In the genomic region with DNA sequence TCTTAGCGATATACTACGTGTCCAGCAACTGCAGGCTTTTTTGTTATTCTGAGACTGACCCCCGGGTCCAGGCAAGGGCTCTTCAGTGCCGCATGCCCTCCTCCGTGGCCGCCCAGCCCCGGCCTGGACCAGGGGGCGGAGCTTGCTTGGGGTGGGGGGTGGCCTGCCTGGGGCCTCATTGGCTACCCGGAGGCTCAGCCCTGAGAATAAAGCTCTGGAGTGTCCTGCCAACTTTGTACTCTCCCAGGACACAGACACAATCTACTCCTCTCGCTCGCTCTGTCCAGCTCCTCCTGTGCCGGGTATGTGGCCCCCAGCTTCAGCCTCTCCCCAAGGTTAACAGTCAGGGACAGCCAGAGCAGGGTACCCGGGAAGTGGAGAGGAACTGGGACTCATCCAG, we compare ENCODE assay signal across 23 mouse cellular contexts. TPM values are rescaled to one million over a fixed set of nuclear protein-coding genes. Genes with fewer than 3 reads are reported as not detected.
DNase-seq lines count a peak whose midpoint lies in the region; ATAC-seq and TF ChIP-seq lines count a peak whose summit lies in the region.
"Had no signal": no experiment of that assay in that cellular context is flagged by ENCODE, and none has a peak within 500 bp of the region (broad histone marks: within the 10 kb centered on the region; RNA-seq: fewer than 3 reads in every experiment).

Sds (plus strand) TSS at position 231 of the 400 bp plus-strand sequence.

- TF ChIP-seq POLR2A in liver, adult 2 months (IDR thresholded peaks at IDR 0.05; ENCODE audit: extremely low read depth, insufficient read depth, low read length): peak; percentile 78
- no peak for TF ChIP-seq POLR2A in ES-Bruce4 (IDR thresholded peaks at IDR 0.05; ENCODE audit: insufficient read depth, low read length)

- H3K27me3 ChIP-seq in embryonic facial prominence, embryonic 15.5 days: 0 out of 2 replicates have a peak, but pooled peaks cover 4% of the 10 kb centered on the region
- H3K27me3 ChIP-seq in embryonic facial prominence, embryonic 10.5 days (replicated peaks; ENCODE audit: low read depth, poor library complexity, severe bottlenecking): peaks cover 16% of the 10 kb centered on the region
- peaks cover 10% of the 10 kb centered on the region for H3K27me3 ChIP-seq in heart, embryonic 14.5 days (ENCODE audit: control insufficient read depth, insufficient read depth, low read length)
- H3K27me3 ChIP-seq in liver, adult 2 months (ENCODE audit: control insufficient read depth, insufficient read depth, low read length): no peaks in the 10 kb centered on the region
- H3K27me3 ChIP-seq in ES-Bruce4 (ENCODE audit: control insufficient read depth, insufficient read depth, low read length, poor library complexity, severe bottlenecking): no peaks in the 10 kb centered on the region

- no peak for TF ChIP-seq EP300 in ES-Bruce4 (IDR thresholded peaks at IDR 0.05; ENCODE audit: insufficient read depth, low read depth, low read length)

- no peak for TF ChIP-seq CTCF in liver, adult 2 months (IDR thresholded peaks at IDR 0.05; ENCODE audit: low read depth, low read length)
- TF ChIP-seq CTCF in ES-Bruce4 (IDR thresholded peaks at IDR 0.05; ENCODE audit: low read depth, low read length): no peak

- no peaks in the 10 kb centered on the region for H3K36me3 ChIP-seq in embryonic facial prominence, embryonic 15.5 days
- H3K36me3 ChIP-seq in embryonic facial prominence, embryonic 10.5 days (replicated peaks): no peaks in the 10 kb centered on the region
- no peaks in the 10 kb centered on the region for H3K36me3 ChIP-seq in heart, embryonic 14.5 days (ENCODE audit: control insufficient read depth, insufficient read depth, low read length)
- no peaks in the 10 kb centered on the region; the same call in 1 of the 2 replicates for H3K36me3 ChIP-seq in liver, adult 2 months (ENCODE audit: control insufficient read depth, insufficient read depth, low read length)
- H3K36me3 ChIP-seq in ES-Bruce4 (ENCODE audit: control insufficient read depth, insufficient read depth, low read length, poor library complexity, severe bottlenecking): no peaks in the 10 kb centered on the region
- H3K36me3 ChIP-seq: embryonic facial prominence, embryonic 13.5 days; forebrain, embryonic 12.5 days; liver, embryonic 15.5 days had no signal

- H3K27ac ChIP-seq in embryonic facial prominence, embryonic 15.5 days (replicated peaks): no peak within 1 kb of the TSS
- H3K27ac ChIP-seq in embryonic facial prominence, embryonic 10.5 days (replicated peaks): no peak within 1 kb of the TSS
- H3K27ac ChIP-seq in heart, embryonic 14.5 days (replicated peaks in 1 of 2; ENCODE audit: control insufficient read depth in 1 of 2, insufficient read depth in 1 of 2, low read depth in 2 of 2, low read length in 2 of 2): no peak within 1 kb of the TSS
- H3K27ac ChIP-seq in liver, adult 2 months (replicated peaks; ENCODE audit: insufficient read depth, low read depth, low read length): peak within 1 kb of the TSS; percentile 91
- H3K27ac ChIP-seq in ES-Bruce4 (ENCODE audit: insufficient read depth, low read length): no peak within 1 kb of the TSS
- H3K27ac ChIP-seq: embryonic facial prominence, embryonic 13.5 days; forebrain, embryonic 12.5 days; liver, embryonic 15.5 days had no signal

- ATAC-seq in embryonic facial prominence, embryonic 15.5 days (ENCODE audit: insufficient number of reproducible peaks, low FRiP score, low TSS enrichment, low read depth): peak; percentile 36; the same call in 1 of the 2 replicates
- ATAC-seq in heart, embryonic 14.5 days (ENCODE audit: insufficient number of reproducible peaks, insufficient read depth, low FRiP score, low read depth): no peak
- ATAC-seq: intestine, postnatal 0 days; Patski had no signal

- 0 out of 2 replicates have a peak within 1 kb of the TSS, but pooled peaks have one; percentile 2 for H3K4me2 ChIP-seq in embryonic facial prominence, embryonic 15.5 days (replicated peaks)
- H3K4me2 ChIP-seq in heart, embryonic 14.5 days (ENCODE audit: low read length): peak within 1 kb of the TSS; percentile 49
- H3K4me2 ChIP-seq: embryonic facial prominence, embryonic 13.5 days; forebrain, embryonic 12.5 days; liver, embryonic 15.5 days had no signal

- no peak within 1 kb of the TSS for H3K4me3 ChIP-seq in embryonic facial prominence, embryonic 15.5 days (replicated peaks)
- no peak within 1 kb of the TSS for H3K4me3 ChIP-seq in embryonic facial prominence, embryonic 10.5 days
- no peak within 1 kb of the TSS for H3K4me3 ChIP-seq in heart, embryonic 14.5 days (ENCODE audit: control insufficient read depth in 1 of 2, insufficient read depth in 1 of 2, low read depth in 1 of 2, low read length in 2 of 2)
- peak within 1 kb of the TSS; percentile 66 for H3K4me3 ChIP-seq in liver, adult 2 months (ENCODE audit: insufficient read depth, low read depth, low read length)
- peak within 1 kb of the TSS; percentile 23; the same call in 1 of the 2 replicates for H3K4me3 ChIP-seq in ES-Bruce4 (ENCODE audit: low read depth, low read length)
- H3K4me3 ChIP-seq: embryonic facial prominence, embryonic 13.5 days; forebrain, embryonic 12.5 days; liver, embryonic 15.5 days had no signal

- H3K79me2 ChIP-seq in liver, adult 2 months (ENCODE audit: control insufficient read depth, insufficient read depth, low read length): no peaks in the 10 kb centered on the region

- H3K4me1 ChIP-seq in embryonic facial prominence, embryonic 15.5 days: no peaks in the 10 kb centered on the region
- H3K4me1 ChIP-seq in embryonic facial prominence, embryonic 10.5 days: peaks cover 11% of the 10 kb centered on the region
- H3K4me1 ChIP-seq in heart, embryonic 14.5 days (ENCODE audit: control insufficient read depth in 2 of 2, insufficient read depth in 2 of 2, low read length in 2 of 2): peaks cover 2 to 4% of the 10 kb centered on the region in 2 experiments; a peak in 2 of 4 replicates
- peaks cover 5% of the 10 kb centered on the region; the same call in 1 of the 2 replicates for H3K4me1 ChIP-seq in liver, adult 2 months (ENCODE audit: control insufficient read depth, insufficient read depth, low read length)
- H3K4me1 ChIP-seq in ES-Bruce4 (ENCODE audit: control insufficient read depth, insufficient read depth, low read length): no peaks in the 10 kb centered on the region
- H3K4me1 ChIP-seq: embryonic facial prominence, embryonic 13.5 days; liver, embryonic 15.5 days had no signal

- WGBS in embryonic facial prominence, embryonic 15.5 days: 14% methylated on average over 13 of the region's 13 CpGs
- WGBS in embryonic facial prominence, embryonic 10.5 days: 14% methylated on average over 13 of the region's 13 CpGs
- 10% methylated on average over 13 of the region's 13 CpGs for WGBS in heart, embryonic 14.5 days
- WGBS in liver, adult 2 months: 21% methylated on average over 13 of the region's 13 CpGs

- no peak within 1 kb of the TSS for H3K9ac ChIP-seq in embryonic facial prominence, embryonic 15.5 days
- H3K9ac ChIP-seq in heart, embryonic 14.5 days (ENCODE audit: low read length): 0 out of 2 replicates have a peak within 1 kb of the TSS, but pooled peaks have one; percentile 8
- peak within 1 kb of the TSS; percentile 72 for H3K9ac ChIP-seq in liver, adult 2 months (ENCODE audit: low read depth, low read length)
- no peak within 1 kb of the TSS for H3K9ac ChIP-seq in ES-Bruce4 (ENCODE audit: low read depth, poor library complexity, severe bottlenecking)
- H3K9ac ChIP-seq: embryonic facial prominence, embryonic 13.5 days; forebrain, embryonic 12.5 days; liver, embryonic 15.5 days had no signal

- no peak for DNase-seq in embryonic facial prominence, embryonic 10.5 days (ENCODE audit: low spot score)
- DNase-seq in heart, postnatal 4 days: no peak
- peak; percentile 75 for DNase-seq in liver, adult 2 months (ENCODE audit: extremely low read depth, low read depth, low spot score)
- no peak for DNase-seq in liver
- DNase-seq in spleen, adult 12 weeks (ENCODE audit: low spot score): no peak
- DNase-seq: cerebellum, postnatal 14 days; kidney, postnatal 36 days; thymus, adult 18-20 months had no signal

- no peaks in the 10 kb centered on the region for H3K9me3 ChIP-seq in embryonic facial prominence, embryonic 15.5 days (replicated peaks)
- H3K9me3 ChIP-seq in embryonic facial prominence, embryonic 10.5 days: no peaks in the 10 kb centered on the region
- H3K9me3 ChIP-seq in heart, embryonic 14.5 days (ENCODE audit: control insufficient read depth, low read length): no peaks in the 10 kb centered on the region
- H3K9me3 ChIP-seq in ES-Bruce4 (replicated peaks; ENCODE audit: control insufficient read depth, insufficient read depth, low read length, poor library complexity, severe bottlenecking): no peaks in the 10 kb centered on the region
- H3K9me3 ChIP-seq: embryonic facial prominence, embryonic 13.5 days; forebrain, embryonic 12.5 days; liver, embryonic 15.5 days had no signal

RNA-seq across cellular contexts. Expression of gene Sds, which starts in this region (rescaled TPM):
- polyA plus RNA-seq in embryonic facial prominence, embryonic 15.5 days (2015; fragmentation: Nextera tagmentation; extraction: Ambion mirVana): not detected in 2 replicates
- not detected in 2 replicates for polyA plus RNA-seq in embryonic facial prominence, embryonic 10.5 days (2016; fragmentation: Nextera tagmentation; extraction: Ambion mirVana)
- not detected in 2 replicates for polyA plus RNA-seq in heart, embryonic 14.5 days (2014; fragmentation: Nextera tagmentation; extraction: Ambion mirVana)
- not detected for total RNA-seq in heart, postnatal 4 days (2021)
- 410 and 645 TPM in 2 replicates for total RNA-seq in liver, adult 2 months (2014; rRNA removed)
- polyA plus RNA-seq in liver, adult 2 months (2012; rRNA removed): 648 and 709 TPM in 2 replicates
- not detected in 2 replicates for polyA plus RNA-seq in ES-Bruce4 (2011; ENCODE audit: insufficient read depth, insufficient read length, low read depth, missing spikeins)
- total RNA-seq: hematopoietic stem cell, adult 5-6 weeks; layer of hippocampus, postnatal 14 days; left cerebral cortex, postnatal 36 days; megakaryocyte, adult 5-6 weeks; midbrain, postnatal 0 days had no signal
- polyA plus RNA-seq: embryonic facial prominence, embryonic 13.5 days; forebrain, embryonic 12.5 days; intestine, postnatal 0 days; neural tube, embryonic 11.5 days; urinary bladder, adult 2 months had no signal

Comparison
In these comparisons a context has a peak if more than half of its experiments do, and no peak if none do; other contexts are left out.
1. RNA of gene Sds (total RNA-seq): 410 to 645 TPM in liver, adult 2 months; not detected in heart, postnatal 4 days; every median in the first group is over 100 times any median in the second.
2. RNA of gene Sds (polyA plus RNA-seq): 648 to 709 TPM in liver, adult 2 months; not detected in embryonic facial prominence, embryonic 15.5 days, not detected in embryonic facial prominence, embryonic 10.5 days, not detected in heart, embryonic 14.5 days and not detected in ES-Bruce4; every median in the first group is over 100 times any median in the second.
3. Peak in ATAC-seq and H3K4me2 ChIP-seq in embryonic facial prominence, embryonic 15.5 days; RNA of the gene not detected or under 1 TPM.
4. H3K4me3 ChIP-seq: peak in liver, adult 2 months (single experiment) and ES-Bruce4 (single experiment); none in embryonic facial prominence, embryonic 15.5 days (single experiment), embryonic facial prominence, embryonic 10.5 days (single experiment) and heart, embryonic 14.5 days (0 of 2).
5. H3K9ac ChIP-seq: peak in heart, embryonic 14.5 days (single experiment) and liver, adult 2 months (single experiment); none in embryonic facial prominence, embryonic 15.5 days (single experiment) and ES-Bruce4 (single experiment).